Mouse (Mus musculus): Measurements from ENCODE around the gene Gprc5a.

DNA sequence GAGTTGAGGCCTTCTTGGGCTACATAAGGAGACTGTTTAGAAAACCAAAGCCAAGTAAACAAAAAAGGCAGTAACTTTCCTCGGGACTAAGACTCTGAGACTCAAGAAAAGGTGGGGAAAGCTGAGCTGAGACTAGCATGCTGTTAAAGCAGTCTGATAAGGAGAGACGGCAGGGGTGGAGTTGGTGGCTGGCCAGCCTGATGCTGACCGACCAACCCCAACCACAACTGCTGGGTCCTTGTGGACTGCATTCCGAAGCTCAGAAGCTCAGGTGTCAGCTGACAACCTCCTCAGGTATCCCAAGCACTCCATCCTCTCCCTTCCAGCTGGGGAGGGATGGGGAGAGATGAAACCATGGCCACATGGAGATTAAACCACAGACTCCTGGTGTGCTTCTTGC lies 9.6 kb upstream of the Gprc5a start:
- no peak for TF ChIP-seq POLR2AphosphoS2 (IDR thresholded peaks at IDR 0.05; ENCODE audit: insufficient read length, low read depth)
- no peak for TF ChIP-seq MAX (IDR thresholded peaks at IDR 0.05; ENCODE audit: low read depth)
- no peak for TF ChIP-seq POLR2A (IDR thresholded peaks at IDR 0.05; ENCODE audit: insufficient read length, low read depth)
- TF ChIP-seq TCF12 (IDR thresholded peaks at IDR 0.05; ENCODE audit: insufficient read depth, poor library complexity, severe bottlenecking) = no peak
- TF ChIP-seq USF1 (IDR thresholded peaks at IDR 0.05; ENCODE audit: low read depth) = no peak
- TF ChIP-seq E2F4 (IDR thresholded peaks at IDR 0.05; ENCODE audit: insufficient read depth) = no peak

Data from myocyte (in vitro differentiated cells).